ENCODE assay signal across 9 mouse cellular contexts in genomic region chr4:45549514-45549913, GRCm38 (mm10). TPM values are rescaled to one million over a fixed set of nuclear protein-coding genes. Genes with fewer than 3 reads are reported as not detected.
A peak's percentile ranks its signal among the peaks of the same experiment; 100 is the strongest.
DNase-seq lines count a peak whose midpoint lies in the region; ATAC-seq and TF ChIP-seq lines count a peak whose summit lies in the region.
"Had no signal": no experiment of that assay in that cellular context is flagged by ENCODE, and none has a peak within 500 bp of the region (broad histone marks: within the 10 kb centered on the region; RNA-seq: fewer than 3 reads in every experiment).

No protein-coding gene starts in this region.

- DNase-seq in hindbrain, embryonic 11.5 days (ENCODE audit: low spot score), result peak; percentile 29
- DNase-seq in hindbrain, embryonic 10.5 days (ENCODE audit: low spot score), result no peak
- peak; percentile 32 for DNase-seq in A20 (ENCODE audit: low read depth, low spot score)
- no peak for DNase-seq in Patski (ENCODE audit: low read depth, low spot score)
- peak; percentile 63 for DNase-seq in kidney, postnatal 14 days
- DNase-seq in right cerebral cortex, postnatal 25 days, result no peak
- DNase-seq in layer of hippocampus, postnatal 10 days (ENCODE audit: low spot score in 2 of 2), result no peak
- no peak for DNase-seq in forebrain, embryonic 14.5 days (ENCODE audit: low spot score)

- 76% methylated on average over 5 of the region's 5 CpGs for WGBS in hindbrain, embryonic 11.5 days
- WGBS in hindbrain, embryonic 10.5 days, result 72% methylated on average over 5 of the region's 5 CpGs
- WGBS in forebrain, embryonic 14.5 days, result 75% methylated on average over 5 of the region's 5 CpGs

- CTCF ChIA-PET in Patski (lab: Charles Lee), result no interaction called here

- H3K27ac ChIP-seq in hindbrain, embryonic 11.5 days (ENCODE audit: low read depth, low read length), result no peak overlapping the region
- no peak overlapping the region for H3K27ac ChIP-seq in hindbrain, embryonic 10.5 days
- H3K27ac ChIP-seq in forebrain, embryonic 14.5 days (ENCODE audit: low read depth, low read length), result no peak overlapping the region
- H3K27ac ChIP-seq: limb, embryonic 15.5 days had no signal

- in situ Hi-C loops in Patski (cut with MboI; ENCODE audit: low pct_unique_long_range_greater_than_20kb), result no loop called here

- POLR2A ChIA-PET in Patski (lab: Charles Lee), result no interaction called here

- no peak overlapping the region for H3K4me3 ChIP-seq in hindbrain, embryonic 11.5 days (ENCODE audit: low read depth, low read length)
- no peak overlapping the region for H3K4me3 ChIP-seq in hindbrain, embryonic 10.5 days
- H3K4me3 ChIP-seq in forebrain, embryonic 14.5 days (ENCODE audit: low read depth, low read length), result no peak overlapping the region
- H3K4me3 ChIP-seq: limb, embryonic 15.5 days had no signal

- H3K4me2 ChIP-seq in hindbrain, embryonic 11.5 days (replicated peaks; ENCODE audit: low read depth, low read length), result no peak overlapping the region
- no peak overlapping the region for H3K4me2 ChIP-seq in forebrain, embryonic 14.5 days (ENCODE audit: low read length)
- H3K4me2 ChIP-seq: limb, embryonic 15.5 days had no signal

- H3K4me1 ChIP-seq in hindbrain, embryonic 11.5 days (replicated peaks; ENCODE audit: control insufficient read depth, insufficient read depth, low read length), result no peaks in the 10 kb centered on the region
- H3K4me1 ChIP-seq in hindbrain, embryonic 10.5 days (replicated peaks), result peaks cover 19% of the 10 kb centered on the region; the same call in 1 of the 2 replicates
- peaks cover 8% of the 10 kb centered on the region for H3K4me1 ChIP-seq in forebrain, embryonic 14.5 days (ENCODE audit: control insufficient read depth, insufficient read depth, low read length)

- TF ChIP-seq CTCF in Patski (IDR thresholded peaks at IDR 0.05), result peak; percentile 45

- H3K9ac ChIP-seq in hindbrain, embryonic 11.5 days (ENCODE audit: low read depth, low read length), result no peak overlapping the region
- no peak overlapping the region for H3K9ac ChIP-seq in forebrain, embryonic 14.5 days (ENCODE audit: low read length)
- H3K9ac ChIP-seq: limb, embryonic 15.5 days had no signal

- no peaks in the 10 kb centered on the region for H3K27me3 ChIP-seq in hindbrain, embryonic 11.5 days (ENCODE audit: control insufficient read depth, insufficient read depth, low read length)
- no peaks in the 10 kb centered on the region for H3K27me3 ChIP-seq in hindbrain, embryonic 10.5 days (ENCODE audit: insufficient read depth, poor library complexity, severe bottlenecking)
- H3K27me3 ChIP-seq in Patski, result no peaks in the 10 kb centered on the region
- H3K27me3 ChIP-seq in forebrain, embryonic 14.5 days (replicated peaks; ENCODE audit: control insufficient read depth, insufficient read depth, low read length), result no peaks in the 10 kb centered on the region
- H3K27me3 ChIP-seq: limb, embryonic 15.5 days had no signal

- H3K9me3 ChIP-seq in hindbrain, embryonic 11.5 days (ENCODE audit: control insufficient read depth, low read length), result no peaks in the 10 kb centered on the region
- no peaks in the 10 kb centered on the region for H3K9me3 ChIP-seq in hindbrain, embryonic 10.5 days
- no peaks in the 10 kb centered on the region for H3K9me3 ChIP-seq in forebrain, embryonic 14.5 days (replicated peaks; ENCODE audit: control insufficient read depth, low read length)
- H3K9me3 ChIP-seq: limb, embryonic 15.5 days had no signal

- ATAC-seq in hindbrain, embryonic 11.5 days (ENCODE audit: low FRiP score), result no peak
- no peak for ATAC-seq in Patski
- no peak for ATAC-seq in forebrain, embryonic 14.5 days

- no peaks in the 10 kb centered on the region for H3K36me3 ChIP-seq in hindbrain, embryonic 11.5 days (ENCODE audit: control insufficient read depth, insufficient read depth, low read length)
- no peaks in the 10 kb centered on the region for H3K36me3 ChIP-seq in hindbrain, embryonic 10.5 days
- no peaks in the 10 kb centered on the region for H3K36me3 ChIP-seq in forebrain, embryonic 14.5 days (ENCODE audit: control insufficient read depth, insufficient read depth, low read length)
- H3K36me3 ChIP-seq: limb, embryonic 15.5 days had no signal

RNA-seq across cellular contexts. Expression of gene Shb, which starts 17.2 kb away (rescaled TPM):
- 4.2 and 6.2 TPM in 2 replicates for polyA plus RNA-seq in hindbrain, embryonic 11.5 days (2014; fragmentation: Nextera tagmentation; extraction: Ambion mirVana)
- 3.2 and 3.7 TPM in 2 replicates for polyA plus RNA-seq in hindbrain, embryonic 10.5 days (2016; fragmentation: Nextera tagmentation; extraction: Ambion mirVana)
- polyA plus RNA-seq in Patski (2021), result 71.9 TPM
- total RNA-seq in layer of hippocampus, postnatal 10 days (2021), result 10 to 100 TPM; 27.0 to 29.0 TPM
- polyA plus RNA-seq in forebrain, embryonic 14.5 days (2014; fragmentation: Nextera tagmentation; extraction: Ambion mirVana), result 14.1 and 14.5 TPM in 2 replicates

Comparison
In these comparisons a context has a peak if more than half of its experiments do, and no peak if none do; other contexts are left out.
1. DNase-seq: peak in hindbrain, embryonic 11.5 days (single experiment), A20 (single experiment) and kidney, postnatal 14 days (single experiment); none in hindbrain, embryonic 10.5 days (single experiment), Patski (single experiment), right cerebral cortex, postnatal 25 days (single experiment), layer of hippocampus, postnatal 10 days (0 of 2) and forebrain, embryonic 14.5 days (single experiment).